Comparison of ENCODE assay signal across 26 mouse cellular contexts in the genomic region with DNA sequence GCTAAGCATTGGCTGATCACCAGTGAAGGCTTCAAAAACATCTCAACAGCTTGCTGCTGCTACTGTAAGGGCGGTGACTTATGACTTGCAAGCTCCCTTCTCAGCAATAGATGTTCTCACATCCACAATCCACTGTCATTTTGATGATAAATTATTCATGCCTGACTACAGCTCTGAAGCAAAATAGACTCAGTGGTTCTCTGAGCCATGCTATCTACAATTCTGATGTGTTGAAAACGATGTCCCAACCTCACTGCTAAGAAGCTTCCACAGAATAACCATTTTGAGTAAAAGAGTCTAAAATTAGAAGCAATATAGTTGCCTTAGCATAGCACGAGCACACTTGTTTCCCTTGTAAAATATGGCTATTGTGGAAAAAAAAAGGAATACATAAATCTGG.
"Had no signal": no experiment of that assay in that cellular context is flagged by ENCODE, and none has a peak within 500 bp of the region (broad histone marks: within the 10 kb centered on the region; RNA-seq: fewer than 3 reads in every experiment).

No protein-coding gene starts in this region.

- H3K27ac ChIP-seq: gastrocnemius, adult 2 months; heart, embryonic 10.5 days; hindbrain, embryonic 10.5 days; hindbrain, embryonic 12.5 days; hindbrain, embryonic 14.5 days; intestine, embryonic 15.5 days; layer of hippocampus, adult 2 months; left cerebral cortex, adult 2 months; limb, embryonic 10.5 days; limb, embryonic 12.5 days; liver, embryonic 13.5 days had no signal

- DNase-seq: gastrocnemius, adult 2 months; gastrocnemius, postnatal 10 days; gastrocnemius, postnatal 25 days; heart, postnatal 10 days; heart, postnatal 4 days; kidney, adult 18-20 months; kidney, adult 8-10 months; kidney, postnatal 10 days; kidney, postnatal 25 days; kidney, postnatal 4 days; liver; liver, embryonic 13.5 days had no signal

- H3K9me3 ChIP-seq: heart, embryonic 10.5 days; heart, embryonic 12.5 days; hindbrain, embryonic 10.5 days; hindbrain, embryonic 12.5 days; intestine, embryonic 15.5 days; limb, embryonic 10.5 days; limb, embryonic 12.5 days; liver, embryonic 13.5 days had no signal

- H3K9ac ChIP-seq: heart, embryonic 12.5 days; hindbrain, embryonic 12.5 days; hindbrain, embryonic 14.5 days; intestine, embryonic 15.5 days; limb, embryonic 12.5 days; liver, embryonic 13.5 days had no signal

- ATAC-seq: hindbrain, embryonic 16.5 days; inflammation-experienced regulatory T-cells, adult 6 months; intestine, embryonic 15.5 days; intestine, postnatal 0 days had no signal

- H3K4me1 ChIP-seq: heart, embryonic 10.5 days; heart, embryonic 12.5 days; hindbrain, embryonic 10.5 days; hindbrain, embryonic 12.5 days; intestine, embryonic 15.5 days; limb, embryonic 10.5 days; limb, embryonic 12.5 days; liver, embryonic 13.5 days had no signal

- H3K4me2 ChIP-seq: heart, embryonic 12.5 days; hindbrain, embryonic 12.5 days; hindbrain, embryonic 14.5 days; intestine, embryonic 15.5 days; limb, embryonic 12.5 days; liver, embryonic 11.5 days; liver, embryonic 13.5 days had no signal

- H3K27me3 ChIP-seq: heart, embryonic 12.5 days; hindbrain, embryonic 12.5 days; intestine, embryonic 15.5 days; limb, embryonic 12.5 days; liver, embryonic 13.5 days had no signal

- H3K4me3 ChIP-seq: gastrocnemius, adult 2 months; heart, embryonic 10.5 days; heart, embryonic 12.5 days; hindbrain, embryonic 10.5 days; hindbrain, embryonic 12.5 days; intestine, embryonic 15.5 days; layer of hippocampus, adult 2 months; left cerebral cortex, adult 2 months; limb, embryonic 10.5 days; limb, embryonic 12.5 days; liver, embryonic 13.5 days had no signal

- H3K36me3 ChIP-seq: heart, embryonic 10.5 days; heart, embryonic 12.5 days; hindbrain, embryonic 10.5 days; hindbrain, embryonic 12.5 days; intestine, embryonic 15.5 days; limb, embryonic 10.5 days; limb, embryonic 12.5 days; liver, embryonic 13.5 days had no signal
